8 mouse cellular contexts compared by ENCODE assay signal in the genomic region with DNA sequence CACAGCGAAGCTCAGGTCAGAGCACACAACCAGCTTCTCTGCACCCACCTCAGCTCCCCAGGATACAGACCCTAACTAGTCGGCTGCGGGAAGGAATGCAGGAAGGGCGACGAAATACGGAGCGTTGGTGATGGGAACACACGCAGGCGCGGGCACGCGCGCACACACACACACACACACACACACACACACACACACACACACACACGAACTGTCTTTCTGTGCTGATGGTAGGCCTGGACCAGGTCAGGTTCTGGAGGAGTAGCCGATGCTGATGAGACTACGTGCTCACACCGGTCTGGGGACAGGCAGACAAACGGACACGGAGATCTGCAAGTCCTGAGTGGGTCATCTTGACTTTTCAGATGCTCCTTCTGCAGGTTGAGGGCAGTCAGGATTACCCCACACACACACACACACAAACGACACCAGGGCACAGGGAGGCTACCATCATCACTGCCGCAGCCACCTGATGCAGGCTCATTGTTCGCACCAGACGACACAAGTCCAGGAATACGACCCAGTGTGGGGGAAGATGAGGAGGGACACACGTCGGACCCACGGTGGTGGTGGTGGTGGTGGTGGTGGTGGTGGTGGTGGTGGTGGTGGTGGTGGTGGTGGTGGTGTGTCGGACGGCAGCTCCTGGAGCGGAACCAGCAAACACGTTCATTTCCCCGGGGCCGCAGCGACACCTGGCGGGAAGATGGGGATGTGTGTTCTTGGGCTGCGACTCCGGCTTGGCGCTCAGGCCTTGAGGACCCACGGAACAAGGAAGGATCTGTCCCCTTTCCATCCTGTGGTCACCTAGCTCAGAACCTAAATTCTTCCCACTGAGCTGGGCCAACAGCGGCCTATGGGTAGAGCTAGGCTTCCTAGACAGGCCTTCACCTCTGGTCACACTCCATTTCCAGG. TPM values are rescaled to one million over a fixed set of nuclear protein-coding genes. Genes with fewer than 3 reads are reported as not detected.
DNase-seq lines count a peak whose midpoint lies in the region; ATAC-seq and TF ChIP-seq lines count a peak whose summit lies in the region.
"Not testable (repeated sequence)": the region's sequence is repeated elsewhere in the genome, so short reads cannot be mapped to it uniquely, and the experiment has no call there.
"Had no signal": no experiment of that assay in that cellular context is flagged by ENCODE, and none has a peak within 500 bp of the region (broad histone marks: within the 10 kb centered on the region; RNA-seq: fewer than 3 reads in every experiment).

Cntfr (minus strand) TSS at position 160 of the 912 bp plus-strand sequence.

- not testable (repeated sequence) for H3K9me3 ChIP-seq in embryonic facial prominence, embryonic 12.5 days; midbrain, embryonic 14.5 days (ENCODE audit: control insufficient read depth, low read length)

- H3K27me3 ChIP-seq in embryonic facial prominence, embryonic 12.5 days; kidney, adult 2 months (replicated peaks; ENCODE audit: control insufficient read depth, insufficient read depth, low read length); midbrain, embryonic 14.5 days (ENCODE audit: control insufficient read depth, insufficient read depth, low read length); spleen, adult 2 months (ENCODE audit: control insufficient read depth, insufficient read depth, low read length): not testable (repeated sequence)

- not testable (repeated sequence) for H3K36me3 ChIP-seq in embryonic facial prominence, embryonic 12.5 days; kidney, adult 2 months (ENCODE audit: control insufficient read depth, insufficient read depth, low read length); midbrain, embryonic 14.5 days (ENCODE audit: control insufficient read depth, insufficient read depth, low read length); spleen, adult 2 months (ENCODE audit: control insufficient read depth, insufficient read depth, low read length)

- H3K4me2 ChIP-seq in embryonic facial prominence, embryonic 12.5 days (replicated peaks): peak within 1 kb of the TSS; percentile 39; the same call in 1 of the 2 replicates
- H3K4me2 ChIP-seq in midbrain, embryonic 14.5 days (ENCODE audit: low read length): peak within 1 kb of the TSS; percentile 43

- TF ChIP-seq POLR2A in kidney, adult 2 months (IDR thresholded peaks at IDR 0.05; ENCODE audit: low read depth, low read length); spleen, adult 2 months (IDR thresholded peaks at IDR 0.05; ENCODE audit: low read depth, low read length): not testable (repeated sequence)

- ATAC-seq in embryonic facial prominence, embryonic 12.5 days (ENCODE audit: insufficient number of reproducible peaks, insufficient read depth, low FRiP score, low TSS enrichment); midbrain, embryonic 14.5 days (ENCODE audit: low FRiP score, low TSS enrichment): not testable (repeated sequence)

- not testable (repeated sequence) for H3K9ac ChIP-seq in embryonic facial prominence, embryonic 12.5 days; midbrain, embryonic 14.5 days (replicated peaks; ENCODE audit: low read length)

- H3K27ac ChIP-seq in embryonic facial prominence, embryonic 12.5 days; kidney, adult 2 months (ENCODE audit: insufficient read depth, low read depth, low read length); midbrain, embryonic 14.5 days (replicated peaks; ENCODE audit: low read depth, low read length); spleen, adult 2 months (ENCODE audit: insufficient read depth, low read length): not testable (repeated sequence)

- not testable (repeated sequence) for H3K4me3 ChIP-seq in embryonic facial prominence, embryonic 12.5 days; midbrain, embryonic 14.5 days (replicated peaks; ENCODE audit: low read depth, low read length)
- H3K4me3 ChIP-seq in kidney, adult 2 months (ENCODE audit: insufficient read depth, low read depth, low read length): peak within 1 kb of the TSS; percentile 21; the same call in 1 of the 2 replicates
- peak within 1 kb of the TSS; percentile 18; the same call in 1 of the 2 replicates for H3K4me3 ChIP-seq in spleen, adult 2 months (ENCODE audit: extremely low read depth, insufficient read depth, insufficient read length)

- peak; percentile 64 for TF ChIP-seq CTCF in kidney, adult 2 months (conservative IDR thresholded peaks at IDR 0.05; ENCODE audit: insufficient read depth, insufficient read length, low read depth, low read length)
- TF ChIP-seq CTCF in spleen, adult 2 months (IDR thresholded peaks at IDR 0.05; ENCODE audit: extremely low read depth, insufficient read depth, insufficient read length, insufficient replicate concordance): peak; percentile 71

- WGBS in embryonic facial prominence, embryonic 12.5 days: 10% methylated on average over 32 of the region's 40 CpGs
- WGBS in kidney, adult 2 months: 35% methylated on average over 33 of the region's 40 CpGs
- 11% methylated on average over 34 of the region's 40 CpGs for WGBS in midbrain, embryonic 14.5 days
- WGBS in spleen, adult 2 months: 16% methylated on average over 34 of the region's 40 CpGs

- intact Hi-C loops in left cerebral cortex, postnatal 4 days (cut with DNase I): not testable (repeated sequence)

- H3K4me1 ChIP-seq in embryonic facial prominence, embryonic 12.5 days; kidney, adult 2 months (ENCODE audit: control insufficient read depth, insufficient read depth, low read length); midbrain, embryonic 14.5 days (ENCODE audit: control insufficient read depth, insufficient read depth, low read length); spleen, adult 2 months (ENCODE audit: control insufficient read depth, insufficient read depth, insufficient read length): not testable (repeated sequence)

- peak; percentile 67 to 70 for DNase-seq in adrenal gland, postnatal 4 days (ENCODE audit: low spot score in 2 of 2)
- peak; percentile 79 for DNase-seq in heart, adult 8-10 months (ENCODE audit: low spot score)
- peak; percentile 83 for DNase-seq in kidney, adult 2 months
- peak; percentile 86 for DNase-seq in left cerebral cortex, postnatal 4 days
- DNase-seq in midbrain, embryonic 14.5 days: peak; percentile 85
- DNase-seq in spleen, adult 2 months (ENCODE audit: low read depth in 1 of 2, low spot score in 2 of 2): peak in 1 of 2 experiments; percentile 68

RNA-seq across cellular contexts. Expression of gene Cntfr, which starts in this region (rescaled TPM):
- total RNA-seq in adrenal gland, postnatal 4 days (2021): 10 to 100 TPM; 46.1 to 52.3 TPM
- 13.6 and 14.9 TPM in 2 replicates for polyA plus RNA-seq in embryonic facial prominence, embryonic 12.5 days (2016; fragmentation: Nextera tagmentation; extraction: Ambion mirVana)
- 1 to 10 TPM; 2.2 to 5.3 (median 4.9) TPM for total RNA-seq in heart, adult 8-10 months (2022)
- 15.4 and 15.9 TPM in 2 replicates for polyA plus RNA-seq in kidney, adult 2 months (2012; rRNA removed)
- 10 to 100 TPM; 60.5 to 61.7 TPM for total RNA-seq in left cerebral cortex, postnatal 4 days (2021)
- polyA plus RNA-seq in midbrain, embryonic 14.5 days (2014; fragmentation: Nextera tagmentation; extraction: Ambion mirVana): 23.9 and 46.8 TPM in 2 replicates
- 8.1 and 9.3 TPM in 2 replicates for polyA plus RNA-seq in spleen, adult 2 months (2012; rRNA removed)
- total RNA-seq: granulocyte monocyte progenitor cell, adult 5-6 weeks had no signal

Comparison
In these comparisons a context has a peak if more than half of its experiments do, and no peak if none do; other contexts are left out.
1. RNA of gene Cntfr (total RNA-seq): 60.5 to 61.7 TPM in left cerebral cortex, postnatal 4 days and 46.1 to 52.3 TPM in adrenal gland, postnatal 4 days; 2.2 to 5.3 TPM in heart, adult 8-10 months; every median in the first group is over 4 times any median in the second.